1 mouse cellular context compared by ENCODE assay signal in the genomic region with DNA sequence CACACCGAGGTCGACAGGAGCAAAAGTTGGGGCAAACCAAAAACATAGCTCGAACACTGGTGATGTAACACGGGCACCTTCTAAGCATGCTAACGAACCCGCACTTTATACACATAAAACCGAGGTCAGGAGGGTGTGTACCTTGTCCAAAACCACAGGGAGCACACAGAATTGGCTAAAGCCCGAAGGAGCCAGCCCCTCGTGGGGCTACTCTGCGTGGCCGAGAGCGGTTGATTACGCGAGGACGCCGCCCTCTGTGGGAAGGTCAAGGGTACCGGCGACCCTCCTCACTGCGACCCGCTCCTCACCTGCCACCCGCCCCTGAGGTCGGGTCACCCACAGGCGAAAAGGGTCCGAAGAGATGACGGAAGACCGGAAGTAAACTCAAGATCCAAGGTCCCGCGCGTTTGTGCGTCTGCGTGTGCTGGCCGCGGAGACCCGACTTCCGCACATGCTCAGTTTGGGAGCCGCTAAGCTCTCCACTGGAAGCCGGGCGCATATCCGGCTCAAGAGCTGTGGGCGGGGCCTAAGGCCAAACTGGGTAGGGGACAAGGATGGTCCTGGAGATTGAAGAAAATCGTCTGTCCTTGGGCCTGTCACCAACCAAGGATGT.
TF ChIP-seq lines count a peak whose summit lies in the region.

A gene (minus strand): TSS at position 452 of the 613 bp plus-strand sequence.

TF ChIP-seq in CH12.LX, 34 proteins besides CTCF, POLR2A, EP300 and RAD21 (continued from another document):
- peak; percentile 95 for TF ChIP-seq ELF1 (IDR thresholded peaks at IDR 0.05; ENCODE audit: low read depth, low read length)
- no peak for TF ChIP-seq PAX5 (IDR thresholded peaks at IDR 0.05; ENCODE audit: low read length)
TF ChIP-seq in CH12.LX: peak in this region for 12.
